Mouse (Mus musculus): ENCODE results near the gene Akr1b7.

The Akr1b7 gene

GRCm38 (mm10) chr6:34439006-34439405 is 26.9 kb downstream of the Akr1b7 start:
- DNase-seq (ENCODE audit: low spot score in 2 of 2), result no peak

DNA sequence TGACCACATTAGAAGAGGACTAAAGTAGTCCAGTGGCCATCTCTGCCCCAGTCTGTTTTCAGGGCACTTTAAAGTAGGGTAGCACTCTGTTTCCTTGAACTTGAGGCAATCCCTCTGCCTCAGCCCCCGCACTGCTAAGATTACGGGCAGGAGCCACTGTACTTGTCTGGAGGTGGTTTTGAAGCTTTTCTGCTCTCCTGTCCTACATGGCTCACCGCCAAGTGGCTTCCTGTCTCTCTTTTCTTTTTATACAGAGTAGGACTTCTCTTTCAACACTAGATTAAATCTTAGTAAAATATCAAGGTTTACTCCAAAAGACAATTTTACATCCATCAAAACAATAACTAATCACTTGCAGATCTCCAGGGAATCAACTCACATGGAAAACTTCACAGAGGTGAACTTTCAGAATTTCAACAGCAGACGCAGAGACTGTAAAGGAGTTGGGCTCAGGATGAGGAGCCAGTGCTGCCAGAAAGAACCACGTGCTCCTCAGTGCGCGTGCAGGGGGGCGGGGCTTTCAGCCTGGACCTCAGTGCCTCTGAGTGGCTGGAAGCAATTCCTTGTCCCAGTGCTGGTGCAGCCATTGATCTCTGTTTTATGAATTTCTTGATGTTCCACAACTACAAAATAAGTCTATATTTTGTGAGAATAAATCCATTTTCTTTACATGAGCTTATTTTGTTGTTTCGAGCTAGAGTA is 29.6 kb downstream of the Akr1b7 start:
- DNase-seq (ENCODE audit: low spot score in 2 of 2), result no peak

GRCm38 (mm10) chr6:34443791-34444190 is 31.7 kb downstream of the Akr1b7 start:
- no peak for DNase-seq (ENCODE audit: low spot score in 2 of 2)

DNA sequence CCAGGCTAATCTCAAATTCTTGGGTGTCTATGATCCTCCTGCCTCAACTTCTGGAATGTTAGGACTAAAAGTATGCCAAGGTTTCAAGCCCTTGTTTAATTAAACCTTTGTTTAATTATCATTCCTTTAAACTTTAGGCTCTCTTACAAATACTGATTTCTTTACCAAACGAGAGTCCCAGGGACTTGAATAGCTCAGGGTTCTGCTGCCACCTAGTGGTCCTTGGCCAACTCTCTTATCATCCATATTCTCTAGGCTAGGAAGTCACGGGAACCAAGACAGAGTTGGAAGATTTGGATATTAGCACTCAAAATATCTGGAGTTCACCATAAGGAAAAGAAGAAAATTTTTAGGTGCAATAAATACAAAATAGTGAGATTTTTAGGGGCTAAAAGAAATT is 35.8 kb downstream of the Akr1b7 start:
- DNase-seq (ENCODE audit: low spot score in 2 of 2), result peak; percentile 40 to 61

GRCm38 (mm10) chr6:34448696-34449095 is 36.6 kb downstream of the Akr1b7 start:
- DNase-seq (ENCODE audit: low spot score in 2 of 2), result no peak

GRCm38 (mm10) chr6:34452963-34453770 is 41.0 kb downstream of the Akr1b7 start:
- DNase-seq (ENCODE audit: low spot score in 2 of 2), result no peak

- no peak for DNase-seq (ENCODE audit: low spot score in 2 of 2)
These were observed 47.3 kb downstream of the Akr1b7 start for GRCm38 (mm10) chr6:34459456-34459855.

- no peak for DNase-seq (ENCODE audit: low spot score in 2 of 2)
These were observed 48.5 kb downstream of the Akr1b7 start for GRCm38 (mm10) chr6:34460651-34461050.

- no peak for DNase-seq (ENCODE audit: low spot score in 2 of 2)
These were observed 51.4 kb downstream of the Akr1b7 start for GRCm38 (mm10) chr6:34463582-34463981.

GRCm38 (mm10) chr6:34471434-34472110 is 59.4 kb downstream of the Akr1b7 start:
- DNase-seq (ENCODE audit: low spot score in 2 of 2), result peak; percentile 65 to 76

All from spleen, postnatal 14 days (tissue).